Mouse (Mus musculus) liver, adult 2 months (tissue): ENCODE measurements around the gene Dennd4a.

Experiments used
- CTCF ChIP-seq: fragments of 200-500 bp; IDR thresholded peaks from 2 replicates; pipeline ENCODE4 v1.5.1; 2011; ENCODE audit warnings: low read depth, low read length, control low read depth
- POLR2A ChIP-seq: fragments of 200-500 bp; IDR thresholded peaks from 2 replicates; pipeline ENCODE4 v1.6.1; 2011; ENCODE audit warnings: low read length, control low read depth; ENCODE audit not compliant: insufficient read depth; ENCODE audit errors: extremely low read depth

DNA sequence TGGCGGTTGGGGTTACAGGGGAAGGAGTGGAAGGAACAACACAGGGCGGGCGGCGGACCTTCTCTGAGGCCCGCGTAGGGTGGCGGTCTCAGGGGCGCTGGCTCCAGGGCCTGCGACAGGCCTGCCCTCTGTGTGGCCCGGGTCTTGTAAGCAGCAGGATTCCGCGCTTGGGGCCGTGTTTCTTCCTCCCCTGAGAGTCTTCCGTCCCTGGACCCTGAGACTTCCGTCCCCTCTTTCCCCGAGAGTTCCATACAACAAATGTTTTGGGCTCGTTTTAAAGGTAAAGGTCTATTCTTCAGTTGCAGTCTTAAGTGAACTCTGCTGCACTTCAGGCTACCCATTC lies 149.8 kb downstream of the Dennd4a start:
- TF ChIP-seq CTCF, result no peak
- TF ChIP-seq POLR2A, result no peak
